In the genomic region with DNA sequence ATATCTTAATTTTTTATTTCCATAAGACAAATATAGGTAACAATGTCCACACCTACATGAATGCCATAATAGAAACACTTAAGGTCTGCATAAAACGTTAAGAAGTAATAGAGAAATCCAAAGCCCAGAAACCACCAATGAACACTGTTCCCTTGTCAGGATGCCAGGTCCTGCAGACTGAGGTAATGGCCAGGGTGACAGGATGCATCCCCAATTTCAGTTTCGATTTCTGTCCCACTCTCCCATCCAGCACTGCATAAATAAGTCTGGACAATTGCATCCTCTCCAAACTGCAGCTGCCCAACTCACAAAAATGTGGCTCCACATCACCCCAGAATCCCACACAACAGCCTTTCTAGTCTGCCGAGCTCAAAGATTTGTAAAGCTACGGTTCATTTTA, we compare ENCODE assay signal across 8 mouse cellular contexts. TPM values are rescaled to one million over a fixed set of nuclear protein-coding genes. Genes with fewer than 3 reads are reported as not detected.
DNase-seq lines count a peak whose midpoint lies in the region; ATAC-seq and TF ChIP-seq lines count a peak whose summit lies in the region.

No protein-coding gene starts in this region.

- TF ChIP-seq CTCF in spleen, adult 2 months (IDR thresholded peaks at IDR 0.05; ENCODE audit: extremely low read depth, insufficient read depth, insufficient read length, insufficient replicate concordance): no peak
- no peak for TF ChIP-seq CTCF in liver, adult 2 months (IDR thresholded peaks at IDR 0.05; ENCODE audit: low read depth, low read length)
- no peak for TF ChIP-seq CTCF in olfactory bulb, adult 2 months (IDR thresholded peaks at IDR 0.05; ENCODE audit: insufficient read depth, low read depth, low read length)
- no peak for TF ChIP-seq CTCF in thymus, adult 2 months (IDR thresholded peaks at IDR 0.05; ENCODE audit: borderline replicate concordance, control insufficient read depth, extremely low read depth, insufficient read depth, low read length, poor library complexity)

- DNase-seq in spleen, adult 2 months (ENCODE audit: low read depth in 1 of 2, low spot score in 2 of 2): no peak
- no peak for DNase-seq in spleen, postnatal 36 days (ENCODE audit: low spot score in 2 of 2)
- peak; percentile 68 for DNase-seq in liver, adult 2 months (ENCODE audit: extremely low read depth, low read depth, low spot score)
- DNase-seq in cerebellum, adult 11 months: no peak
- DNase-seq in frontal cortex, postnatal 14 days (ENCODE audit: low spot score in 2 of 2): no peak
- DNase-seq in thymus, adult 2 months: no peak

- TF ChIP-seq POLR2A in spleen, adult 2 months (IDR thresholded peaks at IDR 0.05; ENCODE audit: low read depth, low read length): no peak
- TF ChIP-seq POLR2A in liver, adult 2 months (IDR thresholded peaks at IDR 0.05; ENCODE audit: extremely low read depth, insufficient read depth, low read length): no peak
- TF ChIP-seq POLR2A in olfactory bulb, adult 2 months (IDR thresholded peaks at IDR 0.05; ENCODE audit: insufficient read depth, low read depth, low read length): no peak
- no peak for TF ChIP-seq POLR2A in thymus, adult 2 months (IDR thresholded peaks at IDR 0.05; ENCODE audit: control insufficient read depth, extremely low read depth, insufficient read depth, low read length, poor library complexity)

- H3K27me3 ChIP-seq in spleen, adult 2 months (ENCODE audit: control insufficient read depth, insufficient read depth, low read length): no peaks in the 10 kb centered on the region
- H3K27me3 ChIP-seq in heart, embryonic 15.5 days: no peaks in the 10 kb centered on the region
- no peaks in the 10 kb centered on the region for H3K27me3 ChIP-seq in liver, adult 2 months (ENCODE audit: control insufficient read depth, insufficient read depth, low read length)
- H3K27me3 ChIP-seq in thymus, adult 2 months (ENCODE audit: control insufficient read depth, insufficient read depth, low read length): no peaks in the 10 kb centered on the region

- peaks cover 17% of the 10 kb centered on the region; the same call in 1 of the 2 replicates for H3K79me2 ChIP-seq in liver, adult 2 months (ENCODE audit: control insufficient read depth, insufficient read depth, low read length)

- no peaks in the 10 kb centered on the region for H3K9me3 ChIP-seq in heart, embryonic 15.5 days (replicated peaks)

- H3K27ac ChIP-seq in spleen, adult 2 months (ENCODE audit: insufficient read depth, low read length): no peak overlapping the region
- no peak overlapping the region for H3K27ac ChIP-seq in heart, embryonic 15.5 days
- no peak overlapping the region for H3K27ac ChIP-seq in liver, adult 2 months (replicated peaks; ENCODE audit: insufficient read depth, low read depth, low read length)
- no peak overlapping the region for H3K27ac ChIP-seq in olfactory bulb, adult 2 months (ENCODE audit: insufficient read depth, low read depth, low read length)
- no peak overlapping the region for H3K27ac ChIP-seq in thymus, adult 2 months (ENCODE audit: control insufficient read depth, insufficient read depth, low read length)

- peaks cover 9% of the 10 kb centered on the region for H3K4me1 ChIP-seq in spleen, adult 2 months (ENCODE audit: control insufficient read depth, insufficient read depth, insufficient read length)
- H3K4me1 ChIP-seq in heart, embryonic 15.5 days (replicated peaks): peaks cover 34% of the 10 kb centered on the region
- H3K4me1 ChIP-seq in liver, adult 2 months (ENCODE audit: control insufficient read depth, insufficient read depth, low read length): peaks cover 19% of the 10 kb centered on the region
- peaks cover 8% of the 10 kb centered on the region; the same call in 1 of the 2 replicates for H3K4me1 ChIP-seq in olfactory bulb, adult 2 months (ENCODE audit: control insufficient read depth, insufficient read depth, low read length)
- H3K4me1 ChIP-seq in thymus, adult 2 months (replicated peaks; ENCODE audit: control insufficient read depth, insufficient read depth, low read length): peaks cover 11% of the 10 kb centered on the region

- peaks cover 19% of the 10 kb centered on the region for H3K36me3 ChIP-seq in spleen, adult 2 months (ENCODE audit: control insufficient read depth, insufficient read depth, low read length)
- H3K36me3 ChIP-seq in heart, embryonic 15.5 days: peaks cover 24% of the 10 kb centered on the region
- peaks cover 37% of the 10 kb centered on the region for H3K36me3 ChIP-seq in liver, adult 2 months (ENCODE audit: control insufficient read depth, insufficient read depth, low read length)
- peaks cover 27% of the 10 kb centered on the region for H3K36me3 ChIP-seq in thymus, adult 2 months (ENCODE audit: control insufficient read depth, insufficient read depth, low read length)

- no peak for ATAC-seq in heart, embryonic 15.5 days (replicated peaks; ENCODE audit: insufficient number of reproducible peaks, insufficient read depth, low FRiP score, low read depth)

- 0 out of 2 replicates have a peak overlapping the region, but pooled peaks have one; percentile 13 for H3K9ac ChIP-seq in heart, embryonic 15.5 days
- no peak overlapping the region for H3K9ac ChIP-seq in liver, adult 2 months (ENCODE audit: low read depth, low read length)

- H3K4me3 ChIP-seq in spleen, adult 2 months (ENCODE audit: extremely low read depth, insufficient read depth, insufficient read length): peak overlapping the region; percentile 29
- H3K4me3 ChIP-seq in heart, embryonic 15.5 days: peak overlapping the region; percentile 19
- peak overlapping the region; percentile 20; the same call in 1 of the 2 replicates for H3K4me3 ChIP-seq in liver, adult 2 months (ENCODE audit: insufficient read depth, low read depth, low read length)
- peak overlapping the region; percentile 36 for H3K4me3 ChIP-seq in olfactory bulb, adult 2 months (ENCODE audit: insufficient read depth, low read depth, low read length)
- no peak overlapping the region for H3K4me3 ChIP-seq in thymus, adult 2 months (ENCODE audit: control insufficient read depth, insufficient read depth, low read length)

- 15% methylated on average over 4 of the region's 4 CpGs for WGBS in spleen, adult 2 months
- WGBS in heart, embryonic 15.5 days: 61% methylated on average over 4 of the region's 4 CpGs
- WGBS in liver, adult 2 months: 23% methylated on average over 4 of the region's 4 CpGs
- 17% methylated on average over 4 of the region's 4 CpGs for WGBS in olfactory bulb, adult 2 months
- 12% methylated on average over 4 of the region's 4 CpGs for WGBS in thymus, adult 2 months

- H3K4me2 ChIP-seq in heart, embryonic 15.5 days: peak overlapping the region; percentile 73

RNA-seq across cellular contexts. Expression of gene Tut7, which starts 2.8 kb away (rescaled TPM):
- polyA plus RNA-seq in spleen, adult 2 months (2012; rRNA removed): 21.2 and 22.2 TPM in 2 replicates
- 34.4 and 36.0 TPM in 2 replicates for polyA plus RNA-seq in heart, embryonic 15.5 days (2015; fragmentation: Nextera tagmentation; extraction: Ambion mirVana)
- 54.2 and 56.9 TPM in 2 replicates for total RNA-seq in liver, adult 2 months (2014; rRNA removed)
- polyA plus RNA-seq in liver, adult 2 months (2012; rRNA removed): 15.7 and 17.7 TPM in 2 replicates
- 457 TPM in 1 of 2 replicates, not detected in the other for polyA plus RNA-seq in olfactory bulb, adult 2 months (2012; ENCODE audit: insufficient read depth, insufficient read length, low replicate concordance, missing spikeins)
- polyA plus RNA-seq in thymus, adult 2 months (2012; rRNA removed): 43.6 and 47.4 TPM in 2 replicates

RNA-seq across cellular contexts. Expression of gene Gm49354, which starts 38.1 kb away (rescaled TPM):
- not detected in 2 replicates for polyA plus RNA-seq in spleen, adult 2 months (2012; rRNA removed)
- not detected in 2 replicates for polyA plus RNA-seq in heart, embryonic 15.5 days (2015; fragmentation: Nextera tagmentation; extraction: Ambion mirVana)
- total RNA-seq in liver, adult 2 months (2014; rRNA removed): not detected in 2 replicates
- not detected in 2 replicates for polyA plus RNA-seq in liver, adult 2 months (2012; rRNA removed)
- polyA plus RNA-seq in olfactory bulb, adult 2 months (2012; ENCODE audit: insufficient read depth, insufficient read length, low replicate concordance, missing spikeins): not detected in 2 replicates
- not detected in 2 replicates for polyA plus RNA-seq in thymus, adult 2 months (2012; rRNA removed)

RNA-seq across cellular contexts. Expression of gene Isca1, which starts 50.5 kb away (rescaled TPM):
- polyA plus RNA-seq in spleen, adult 2 months (2012; rRNA removed): 78.4 and 112 TPM in 2 replicates
- 217 and 232 TPM in 2 replicates for polyA plus RNA-seq in heart, embryonic 15.5 days (2015; fragmentation: Nextera tagmentation; extraction: Ambion mirVana)
- total RNA-seq in liver, adult 2 months (2014; rRNA removed): 32.4 and 38.9 TPM in 2 replicates
- polyA plus RNA-seq in liver, adult 2 months (2012; rRNA removed): 52.8 and 56.9 TPM in 2 replicates
- polyA plus RNA-seq in olfactory bulb, adult 2 months (2012; ENCODE audit: insufficient read depth, insufficient read length, low replicate concordance, missing spikeins): not detected in 2 replicates
- 56.7 and 80.3 TPM in 2 replicates for polyA plus RNA-seq in thymus, adult 2 months (2012; rRNA removed)

Comparison
In these comparisons a context has a peak if more than half of its experiments do, and no peak if none do; other contexts are left out.
1. RNA of gene Isca1, which starts 50.5 kb away (polyA plus RNA-seq): 217 to 232 TPM in heart, embryonic 15.5 days, 78.4 to 112 TPM in spleen, adult 2 months, 56.7 to 80.3 TPM in thymus, adult 2 months and 52.8 to 56.9 TPM in liver, adult 2 months; not detected in olfactory bulb, adult 2 months; every median in the first group is over 10 times any median in the second.